Mouse (Mus musculus) cerebellum, adult 2 months (tissue): ENCODE data around the gene Rras2. TPM values are rescaled to one million over a fixed set of nuclear protein-coding genes. Genes with fewer than 3 reads are reported as not detected.

Experiments
- DNase-seq, 2 experiments: peaks; one replicate each; pipeline ENCODE4 v3.0.0; 2021
- H3K27ac ChIP-seq: fragments of 200-500 bp; 2 replicates; pipeline ENCODE4 v1.5.1; 2012; ENCODE audit warnings: low read length, control low read depth, inconsistent platforms; ENCODE audit not compliant: insufficient read depth
- H3K27me3 ChIP-seq: fragments of 200-500 bp; 2 replicates; pipeline ENCODE4 v1.6.1; 2012; ENCODE audit warnings: inconsistent platforms, mild to moderate bottlenecking, low read length, moderate library complexity; ENCODE audit not compliant: control insufficient read depth, insufficient read depth
- H3K4me1 ChIP-seq: fragments of 200-500 bp; 2 replicates; pipeline ENCODE4 v1.6.1; 2011; ENCODE audit warnings: low read length; ENCODE audit not compliant: control insufficient read depth, insufficient read depth
- H3K4me3 ChIP-seq: fragments of 200-500 bp; replicated peaks from 2 replicates; pipeline ENCODE3; 2011; ENCODE audit warnings: mild to moderate bottlenecking, low read depth, low read length, control low read depth; ENCODE audit not compliant: insufficient read depth
- CTCF ChIP-seq: fragments of 200-500 bp; IDR thresholded peaks from 2 replicates; pipeline ENCODE4 v1.5.1; 2011; ENCODE audit warnings: low read depth, mild to moderate bottlenecking, control low read depth, low read length, moderate library complexity, borderline replicate concordance; ENCODE audit not compliant: insufficient read depth
- POLR2A ChIP-seq: fragments of 200-500 bp; IDR thresholded peaks from 2 replicates; pipeline ENCODE4 v1.6.1; 2011; ENCODE audit warnings: low read length, control low read depth, borderline replicate concordance; ENCODE audit not compliant: insufficient read depth
- WGBS: fragments of 180-500 bp; shearing (Covaris S2); methylation state at CpG from one replicate; pipeline ENCODE4 v1.1.7; 2018; 5-methylcytosine and 5-hydroxymethylcytosine counted together
- polyA plus RNA-seq: library from polyadenylated mRNA; depleted of rRNA; stranded (reverse); fragments of >200 nt; gene quantifications from 2 replicates; pipeline ENCODE4 v1.2.3, GENCODE M21; 2012

Rras2 gene
- polyA plus RNA-seq, 1 experiment = 7.3 TPM

DNA sequence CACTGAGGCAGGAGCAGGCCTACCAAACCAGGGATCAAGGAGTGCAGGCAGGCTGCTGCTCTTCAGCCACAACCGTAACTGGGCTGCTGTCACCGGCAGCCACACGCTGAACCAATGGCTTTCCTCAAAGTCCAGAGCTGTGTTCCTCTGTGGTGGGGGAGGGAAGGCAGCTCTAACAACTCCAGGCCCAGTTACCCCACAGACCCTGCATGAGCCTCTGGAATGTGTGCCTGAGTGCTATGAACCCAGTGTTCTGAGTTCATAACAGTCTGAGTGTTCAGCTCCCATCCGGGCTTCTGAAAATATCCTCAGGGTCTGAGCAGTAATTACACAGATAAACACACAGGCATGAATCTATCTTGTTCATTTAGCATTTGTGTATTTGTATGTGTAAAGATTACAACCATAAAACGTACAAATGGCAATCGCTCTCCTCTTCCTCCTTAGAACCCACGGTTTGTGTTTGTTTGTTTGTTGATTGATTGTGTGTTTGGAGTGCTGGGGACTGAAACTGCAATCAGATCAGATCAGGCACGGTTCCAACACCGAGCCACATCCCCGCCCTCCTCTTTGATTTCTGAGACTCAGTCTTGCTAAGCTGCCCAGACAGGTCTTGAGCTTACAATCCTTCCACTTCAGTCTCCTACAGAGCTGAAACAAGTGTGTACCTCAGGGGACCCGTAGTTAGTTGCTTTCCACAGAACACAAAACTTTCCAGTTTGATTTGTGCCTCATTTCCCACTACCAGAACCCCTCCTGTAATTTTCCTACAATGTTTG, 52.0 kb downstream of the Rras2 start:
- peaks cover 7% of the 10 kb centered on the region for H3K4me1 ChIP-seq
- no peak overlapping the region for H3K4me3 ChIP-seq
- TF ChIP-seq CTCF = no peak
- no peak for TF ChIP-seq POLR2A
- DNase-seq = no peak
- 77% methylated on average over 11 of the region's 11 CpGs for WGBS
- H3K27me3 ChIP-seq = no peaks in the 10 kb centered on the region
- H3K27ac ChIP-seq = no peak overlapping the region

GRCm38 (mm10) chr7:114063966-114064365, 53.6 kb downstream of the Rras2 start:
- DNase-seq = no peak
- 90% methylated on average over 6 of the region's 6 CpGs for WGBS
- H3K27me3 ChIP-seq = no peaks in the 10 kb centered on the region
- peaks cover 7% of the 10 kb centered on the region for H3K4me1 ChIP-seq
- no peak overlapping the region for H3K27ac ChIP-seq
- TF ChIP-seq POLR2A (no peak), CTCF (no peak)
- no peak overlapping the region for H3K4me3 ChIP-seq

- Histone ChIP-seq H3K27ac (no peak overlapping the region), H3K4me3 (no peak overlapping the region), H3K27me3 (no peaks in the 10 kb centered on the region), H3K4me1 (peaks cover 7% of the 10 kb centered on the region)
- no peak for TF ChIP-seq POLR2A
- TF ChIP-seq CTCF = no peak
- WGBS = 35% methylated on average over 8 of the region's 8 CpGs
- peak in 1 of 2 experiments; percentile 40 for DNase-seq
These were observed 54.0 kb downstream of the Rras2 start for GRCm38 (mm10) chr7:114063534-114063933.

DNA sequence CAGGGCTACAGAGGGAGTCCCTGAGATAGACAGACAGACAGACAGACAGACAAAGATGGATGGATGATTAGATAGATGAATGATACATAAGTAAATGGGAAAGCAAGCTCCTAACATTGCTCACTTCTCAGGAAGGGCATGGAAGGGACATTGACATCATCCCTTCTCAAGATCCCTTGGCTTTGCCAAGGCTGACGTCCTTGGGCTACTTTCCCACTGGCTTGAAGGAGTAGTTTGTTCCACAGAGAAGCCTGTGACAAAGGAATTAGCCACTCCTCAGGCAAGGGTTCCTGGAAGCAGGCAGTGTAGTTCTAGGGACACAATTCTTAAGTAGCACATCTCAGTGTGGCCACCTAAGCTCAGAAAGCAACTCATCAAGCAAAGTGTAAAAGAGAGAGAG, 55.1 kb downstream of the Rras2 start:
- TF ChIP-seq CTCF (no peak), POLR2A (no peak)
- H3K4me3 ChIP-seq = no peak overlapping the region
- H3K4me1 ChIP-seq = peaks cover 7% of the 10 kb centered on the region
- 66% methylated on average over 1 of the region's 1 CpGs for WGBS
- H3K27me3 ChIP-seq = no peaks in the 10 kb centered on the region
- DNase-seq = no peak
- no peak overlapping the region for H3K27ac ChIP-seq

DNA sequence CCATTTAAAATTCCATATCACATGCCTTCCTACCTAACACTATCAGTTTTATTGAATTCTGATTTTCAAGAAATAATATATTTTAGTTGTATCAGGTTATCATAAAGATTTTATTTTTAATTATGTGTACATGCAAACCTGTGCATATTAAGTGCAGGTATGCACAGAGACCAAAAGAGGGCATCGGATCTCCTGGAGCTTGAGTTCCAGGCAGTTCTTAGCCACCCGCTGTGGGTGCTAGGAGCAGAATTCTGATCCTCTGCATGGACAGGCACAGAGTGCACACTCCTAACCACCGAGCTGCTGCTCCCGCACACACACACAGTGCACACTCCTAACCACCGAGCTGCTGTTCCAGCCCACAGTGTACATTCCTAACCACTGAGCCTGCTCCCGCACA, 57.1 kb downstream of the Rras2 start:
- no peak for DNase-seq
- 88% methylated on average over 6 of the region's 6 CpGs for WGBS
- TF ChIP-seq CTCF (no peak), POLR2A (no peak)

DNA sequence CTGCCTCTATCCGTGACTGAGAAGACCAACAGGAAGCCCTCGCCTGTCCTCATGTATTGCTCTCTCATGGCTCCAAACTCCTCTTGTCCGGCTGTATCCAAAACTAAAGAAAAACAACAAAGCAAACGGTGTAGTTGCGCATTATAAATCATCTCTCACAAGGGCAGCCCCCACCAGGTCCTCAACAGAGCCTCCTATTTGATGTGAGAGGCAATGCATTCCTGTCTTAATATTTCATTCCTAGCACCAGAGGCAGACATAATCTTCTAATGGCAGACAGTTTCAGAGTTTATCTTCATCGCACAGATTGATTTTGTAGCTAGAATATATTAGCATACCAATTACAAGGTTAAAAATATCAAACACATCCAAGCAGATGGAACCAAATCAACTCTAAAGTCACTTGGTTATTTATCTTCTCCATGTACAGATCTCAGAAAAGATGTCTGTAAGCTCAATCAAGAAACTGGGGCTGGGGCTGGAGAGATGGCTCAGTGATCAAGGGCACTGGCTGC, 58.6 kb downstream of the Rras2 start:
- 90% methylated on average over 6 of the region's 6 CpGs for WGBS
- Histone ChIP-seq H3K27me3 (no peaks in the 10 kb centered on the region), H3K4me3 (no peak overlapping the region), H3K27ac (no peak overlapping the region), H3K4me1 (peaks cover 6% of the 10 kb centered on the region)
- no peak for TF ChIP-seq POLR2A
- TF ChIP-seq CTCF = no peak
- DNase-seq = no peak

More for the DNA sequence above, 57.1 kb downstream of the Rras2 start:
- Histone ChIP-seq H3K27ac (no peak overlapping the region), H3K4me3 (no peak overlapping the region), H3K4me1 (peaks cover 7% of the 10 kb centered on the region), H3K27me3 (no peaks in the 10 kb centered on the region)

DNA sequence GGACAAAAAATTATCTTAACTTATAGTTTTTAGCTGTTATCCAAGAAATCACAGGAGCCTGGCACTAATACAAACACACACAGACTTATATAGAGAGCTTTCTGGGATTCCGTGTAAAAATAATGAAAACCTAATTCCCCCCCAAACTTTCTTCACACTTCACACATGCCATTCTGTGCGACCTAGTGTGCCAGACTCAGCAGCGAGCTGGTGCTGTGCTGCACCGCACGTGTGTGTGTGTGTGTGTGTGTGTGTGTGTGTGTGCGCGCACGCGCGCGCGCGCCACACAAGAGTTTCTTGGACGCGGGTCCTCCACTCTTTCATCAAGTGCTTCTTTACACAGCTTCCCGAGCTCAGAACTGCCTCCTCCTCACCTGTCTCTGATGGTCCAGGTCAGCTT, 59.4 kb downstream of the Rras2 start:
- no peaks in the 10 kb centered on the region for H3K4me1 ChIP-seq
- DNase-seq = no peak
- no peaks in the 10 kb centered on the region for H3K27me3 ChIP-seq
- H3K4me3 ChIP-seq = no peak overlapping the region
- H3K27ac ChIP-seq = no peak overlapping the region
- WGBS = 86% methylated on average over 16 of the region's 16 CpGs
- TF ChIP-seq POLR2A (no peak), CTCF (no peak)

GRCm38 (mm10) chr7:114053720-114054119, 63.9 kb downstream of the Rras2 start:
- Histone ChIP-seq H3K27me3 (no peaks in the 10 kb centered on the region), H3K27ac (no peak overlapping the region), H3K4me1 (no peaks in the 10 kb centered on the region), H3K4me3 (no peak overlapping the region)
- no peak for DNase-seq
- 94% methylated on average over 4 of the region's 4 CpGs for WGBS
- no peak for TF ChIP-seq POLR2A
